Mouse (Mus musculus): ENCODE data around the gene Hes7. TPM values are rescaled to one million over a fixed set of nuclear protein-coding genes. Genes with fewer than 3 reads are reported as not detected.

Gene Hes7
- polyA plus RNA-seq, 1 experiment from 2014 or later: 0.29 TPM

- H3K4me3 ChIP-seq (ENCODE audit: low read depth, low read length): no peak overlapping the region
- no peak overlapping the region for H3K9ac ChIP-seq (ENCODE audit: low read length)
- no peak for DNase-seq (ENCODE audit: low spot score)
- WGBS: 63% methylated on average over 3 of the region's 3 CpGs
- no peaks in the 10 kb centered on the region for H3K27me3 ChIP-seq (ENCODE audit: control insufficient read depth, insufficient read depth, low read length)
- no peaks in the 10 kb centered on the region for H3K4me1 ChIP-seq (replicated peaks; ENCODE audit: control insufficient read depth, insufficient read depth)
- no peaks in the 10 kb centered on the region for H3K9me3 ChIP-seq (ENCODE audit: control insufficient read depth, low read length)
- no peak for ATAC-seq (ENCODE audit: low FRiP score, low TSS enrichment)
- no peak overlapping the region for H3K27ac ChIP-seq (replicated peaks)
- no peak for TF ChIP-seq CTCF (IDR thresholded peaks at IDR 0.05; ENCODE audit: low read depth)
- no peak for TF ChIP-seq EP300 (optimal IDR thresholded peaks at IDR 0.05)
- peaks cover 6% of the 10 kb centered on the region; the same call in 1 of the 2 replicates for H3K36me3 ChIP-seq (ENCODE audit: control insufficient read depth, insufficient read depth, low read length)
- no peak overlapping the region for H3K4me2 ChIP-seq (replicated peaks; ENCODE audit: low read depth)
Measured at GRCm38 (mm10) chr11:69114018-69114417, 6.2 kb upstream of the Hes7 start.

DNA sequence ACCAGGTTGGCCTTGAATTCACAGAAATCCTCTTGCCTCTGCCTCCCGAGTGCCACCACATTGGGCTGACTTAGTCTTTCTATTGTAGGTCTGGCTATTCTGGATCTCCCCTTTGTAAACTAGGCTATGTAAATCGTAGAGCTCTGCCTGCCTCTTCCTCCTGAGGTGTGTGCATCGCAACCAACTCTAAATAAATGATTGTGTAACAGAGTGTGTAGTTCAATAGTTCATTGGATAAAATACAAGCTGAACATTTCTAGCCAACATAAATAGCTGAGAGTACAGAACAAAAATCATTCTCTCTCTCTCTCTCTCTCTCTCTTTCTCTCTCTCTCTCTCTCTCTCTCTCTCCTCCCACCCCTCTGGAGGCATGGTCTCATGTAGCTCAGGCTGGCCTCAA is 5.6 kb upstream of the Hes7 start:
- H3K27me3 ChIP-seq (ENCODE audit: control insufficient read depth, insufficient read depth, low read length): no peaks in the 10 kb centered on the region
- H3K4me1 ChIP-seq (replicated peaks; ENCODE audit: control insufficient read depth, insufficient read depth): no peaks in the 10 kb centered on the region
- no peak overlapping the region for H3K4me2 ChIP-seq (replicated peaks; ENCODE audit: low read depth)
- no peaks in the 10 kb centered on the region for H3K9me3 ChIP-seq (ENCODE audit: control insufficient read depth, low read length)
- no peak overlapping the region for H3K27ac ChIP-seq (replicated peaks)
- WGBS: 81% methylated on average over 3 of the region's 3 CpGs
- H3K9ac ChIP-seq (ENCODE audit: low read length): no peak overlapping the region
- H3K4me3 ChIP-seq (ENCODE audit: low read depth, low read length): no peak overlapping the region
- DNase-seq (ENCODE audit: low spot score) (no peak), ATAC-seq (ENCODE audit: low FRiP score, low TSS enrichment) (no peak)
- no peak for TF ChIP-seq CTCF (IDR thresholded peaks at IDR 0.05; ENCODE audit: low read depth)
- TF ChIP-seq EP300 (optimal IDR thresholded peaks at IDR 0.05): no peak
- H3K36me3 ChIP-seq (ENCODE audit: control insufficient read depth, insufficient read depth, low read length): 0 out of 2 replicates have a peak, but pooled peaks cover under 1% of the 10 kb centered on the region

DNA sequence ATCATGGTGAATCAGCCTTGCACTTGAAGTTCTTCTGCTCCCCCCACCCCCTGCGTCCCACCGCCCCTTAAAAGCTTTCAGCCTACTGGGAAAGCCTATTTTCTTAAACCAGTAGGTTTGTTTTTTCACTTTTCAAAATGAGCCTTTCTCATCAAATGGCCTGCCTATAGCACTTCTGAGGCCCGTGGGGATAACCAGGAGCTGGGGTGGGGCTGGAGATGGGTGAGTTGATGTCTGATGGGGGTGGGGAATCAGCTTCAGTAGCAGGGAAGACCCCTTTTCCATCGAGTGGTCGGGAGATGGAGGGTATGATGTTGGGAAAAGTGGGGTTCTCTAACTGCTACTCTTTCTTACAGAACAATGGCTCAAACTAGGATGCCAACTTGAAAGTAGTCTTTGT is 3.4 kb upstream of the Hes7 start:
- DNase-seq (ENCODE audit: low spot score) (no peak), ATAC-seq (ENCODE audit: low FRiP score, low TSS enrichment) (no peak)
- Histone ChIP-seq H3K4me1 (replicated peaks; ENCODE audit: control insufficient read depth, insufficient read depth) (peaks cover 2% of the 10 kb centered on the region; the same call in 1 of the 2 replicates), H3K27me3 (ENCODE audit: control insufficient read depth, insufficient read depth, low read length) (no peaks in the 10 kb centered on the region), H3K4me3 (ENCODE audit: low read depth, low read length) (no peak overlapping the region), H3K36me3 (ENCODE audit: control insufficient read depth, insufficient read depth, low read length) (no peaks in the 10 kb centered on the region), H3K4me2 (replicated peaks; ENCODE audit: low read depth) (peak overlapping the region; percentile 83; the same call in 1 of the 2 replicates), H3K9me3 (ENCODE audit: control insufficient read depth, low read length) (no peaks in the 10 kb centered on the region), H3K27ac (replicated peaks) (no peak overlapping the region), H3K9ac (ENCODE audit: low read length) (no peak overlapping the region)
- WGBS: 56% methylated on average over 5 of the region's 5 CpGs
- no peak for TF ChIP-seq CTCF (IDR thresholded peaks at IDR 0.05; ENCODE audit: low read depth)
- no peak for TF ChIP-seq EP300 (optimal IDR thresholded peaks at IDR 0.05)

DNA sequence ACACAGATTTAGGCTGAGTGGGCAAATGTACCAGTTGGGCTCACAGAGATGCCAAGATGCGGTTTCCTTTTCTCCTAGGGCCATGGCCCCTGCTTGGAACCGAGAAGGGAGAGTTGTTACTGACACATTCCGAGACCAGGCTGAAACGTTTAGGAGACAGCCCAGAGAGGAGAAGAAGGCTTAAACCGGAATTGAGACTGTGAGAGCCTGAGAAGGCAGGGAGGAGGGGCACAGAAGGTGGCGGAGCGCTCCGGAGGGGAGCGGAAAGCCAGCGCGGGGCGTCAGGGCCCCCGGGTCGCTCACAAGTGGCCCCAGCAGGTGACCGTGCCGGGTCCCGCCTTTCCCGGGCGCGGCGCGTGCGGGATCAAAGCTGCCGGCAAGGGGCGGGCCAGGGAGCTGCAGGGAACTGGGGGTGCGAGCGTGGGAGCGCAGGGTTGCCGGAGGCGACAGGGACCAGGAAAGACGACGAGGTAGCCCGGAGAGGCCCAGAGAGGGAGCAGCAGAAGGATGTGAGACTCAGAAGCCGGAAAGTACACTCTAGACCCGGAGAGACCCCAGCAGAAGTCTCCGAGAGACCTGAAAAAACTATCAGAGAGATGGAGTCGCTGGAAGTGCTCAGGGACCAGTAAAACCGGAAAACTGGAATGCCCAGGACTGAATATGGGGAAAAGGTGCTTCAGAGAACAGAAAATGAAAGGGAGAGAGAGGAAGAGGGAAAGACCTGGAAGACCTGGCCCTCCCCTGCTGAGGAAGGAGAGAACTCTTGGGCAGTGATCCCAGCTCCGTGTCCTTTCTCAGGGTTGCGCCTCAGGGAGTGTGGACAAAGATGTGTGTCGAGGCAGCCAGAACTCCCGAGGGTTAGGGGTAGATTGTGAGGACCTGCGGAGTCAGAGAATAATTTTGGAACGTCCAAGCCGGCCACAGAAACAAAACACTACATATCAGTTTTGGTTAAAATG is 2.2 kb upstream of the Hes7 start:
- peak; percentile 91 for DNase-seq (ENCODE audit: low spot score)
- WGBS: under 1% methylated on average over 45 of the region's 45 CpGs

GRCm38 (mm10) chr11:69118765-69119164 is 1.4 kb upstream of the Hes7 start:
- 2% methylated on average over 15 of the region's 15 CpGs for WGBS
- peaks cover 2% of the 10 kb centered on the region; the same call in 1 of the 2 replicates for H3K4me1 ChIP-seq (replicated peaks; ENCODE audit: control insufficient read depth, insufficient read depth)
- H3K9ac ChIP-seq (ENCODE audit: low read length): no peak overlapping the region
- ATAC-seq (ENCODE audit: low FRiP score, low TSS enrichment): peak; percentile 35
- no peaks in the 10 kb centered on the region for H3K36me3 ChIP-seq (ENCODE audit: control insufficient read depth, insufficient read depth, low read length)
- DNase-seq (ENCODE audit: low spot score): peak; percentile 90
- no peaks in the 10 kb centered on the region for H3K27me3 ChIP-seq (ENCODE audit: control insufficient read depth, insufficient read depth, low read length)
- peak overlapping the region; percentile 83 for H3K4me2 ChIP-seq (replicated peaks; ENCODE audit: low read depth)
- H3K9me3 ChIP-seq (ENCODE audit: control insufficient read depth, low read length): no peaks in the 10 kb centered on the region
- H3K4me3 ChIP-seq (ENCODE audit: low read depth, low read length): peak overlapping the region; percentile 64
- no peak overlapping the region; the same call in 1 of the 2 replicates for H3K27ac ChIP-seq (replicated peaks)
- TF ChIP-seq CTCF (IDR thresholded peaks at IDR 0.05; ENCODE audit: low read depth): no peak
- TF ChIP-seq EP300 (optimal IDR thresholded peaks at IDR 0.05): no peak

More for the DNA sequence above, 2.2 kb upstream of the Hes7 start:
- Histone ChIP-seq H3K4me2 (replicated peaks; ENCODE audit: low read depth) (peak overlapping the region; percentile 83), H3K36me3 (ENCODE audit: control insufficient read depth, insufficient read depth, low read length) (no peaks in the 10 kb centered on the region), H3K27me3 (ENCODE audit: control insufficient read depth, insufficient read depth, low read length) (no peaks in the 10 kb centered on the region), H3K4me1 (replicated peaks; ENCODE audit: control insufficient read depth, insufficient read depth) (peaks cover 2% of the 10 kb centered on the region; the same call in 1 of the 2 replicates), H3K9me3 (ENCODE audit: control insufficient read depth, low read length) (no peaks in the 10 kb centered on the region), H3K4me3 (ENCODE audit: low read depth, low read length) (peak overlapping the region; percentile 64), H3K9ac (ENCODE audit: low read length) (peak overlapping the region; percentile 73), H3K27ac (replicated peaks) (peak overlapping the region; percentile 93)
- peak; percentile 55 for ATAC-seq (ENCODE audit: low FRiP score, low TSS enrichment)
- no peak for TF ChIP-seq EP300 (optimal IDR thresholded peaks at IDR 0.05)
- peak; percentile 2; the same call in 1 of the 2 replicates for TF ChIP-seq CTCF (IDR thresholded peaks at IDR 0.05; ENCODE audit: low read depth)

All from stomach, postnatal 0 days (tissue).